Mouse (Mus musculus) induced T-regulatory cell, adult 2 months (primary cell): Measurements from ENCODE around the gene Cdkn1b.

Experiments
- DNase-seq: peaks from one replicate; pipeline ENCODE4 v3.0.0-alpha.2; 2012; ENCODE audit warnings: low read depth

Gene Cdkn1b

DNA sequence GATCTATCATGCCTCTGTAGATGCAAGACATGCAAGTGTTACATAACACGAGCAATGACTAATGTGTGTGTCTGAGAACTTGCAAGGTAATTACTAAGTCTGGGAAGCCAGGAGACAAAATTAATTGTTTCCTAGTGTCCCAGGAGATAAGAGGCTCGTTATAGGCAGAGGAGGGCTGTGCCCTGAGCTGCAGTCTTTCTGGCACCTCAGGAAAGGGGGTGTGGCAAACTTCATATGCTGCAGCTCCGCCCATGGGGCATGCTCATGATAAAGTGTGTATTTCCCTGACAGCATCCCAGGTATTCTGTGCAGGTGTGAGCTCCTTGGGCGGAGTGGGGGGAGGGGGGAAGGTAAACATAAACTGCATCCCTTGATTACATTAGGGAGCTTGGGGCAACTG, 51.9 kb downstream of the Cdkn1b start:
- no peak for DNase-seq
